Mouse (Mus musculus) midbrain, postnatal 0 days (tissue): Measurements from ENCODE around the gene Prf1. TPM values are rescaled to one million over a fixed set of nuclear protein-coding genes. Genes with fewer than 3 reads are reported as not detected.

Experiments used
- ATAC-seq: fragments of 200-750 bp; cut with Nextera tagmentation; 2 replicates; pipeline ENCODE4 v1.8.0; 2017; ENCODE audit warnings: moderate number of reproducible peaks, mild to moderate bottlenecking, moderate TSS enrichment, moderate library complexity; ENCODE audit not compliant: low FRiP score
- DNase-seq: peaks from one replicate; pipeline ENCODE4 v3.0.0-alpha.2; 2015; ENCODE audit warnings: low spot score
- H3K27ac ChIP-seq: fragments of 300-500 bp; sonication (generic); 2 replicates; pipeline ENCODE4 v1.5.1; 2014; ENCODE audit warnings: low read depth, mild to moderate bottlenecking, low read length, mixed read lengths
- H3K27me3 ChIP-seq: fragments of 300-500 bp; sonication (generic); 2 replicates; pipeline ENCODE4 v1.6.1; 2014; ENCODE audit warnings: low read length, control low read depth, mixed read lengths; ENCODE audit not compliant: insufficient read depth
- H3K36me3 ChIP-seq: fragments of 300-500 bp; sonication (generic); 2 replicates; pipeline ENCODE4 v1.6.1; 2014; ENCODE audit warnings: low read length, control low read depth, mixed read lengths; ENCODE audit not compliant: insufficient read depth
- H3K4me1 ChIP-seq: fragments of 300-500 bp; sonication (generic); 2 replicates; pipeline ENCODE4 v1.6.1; 2014; ENCODE audit warnings: mild to moderate bottlenecking, control low read depth, antibody characterized with exemption, low read length, mixed read lengths; ENCODE audit not compliant: insufficient read depth
- H3K4me2 ChIP-seq: fragments of 300-500 bp; sonication (generic); 2 replicates; pipeline ENCODE4 v1.6.1; 2014; ENCODE audit warnings: low read depth, mild to moderate bottlenecking, low read length, mixed read lengths; ENCODE audit not compliant: poor library complexity, severe bottlenecking
- H3K4me3 ChIP-seq: fragments of 300-500 bp; sonication (generic); 2 replicates; pipeline ENCODE4 v1.5.1; 2014; ENCODE audit warnings: low read depth, mild to moderate bottlenecking, low read length, moderate library complexity
- H3K9ac ChIP-seq: fragments of 300-500 bp; sonication (generic); replicated peaks from 2 replicates; pipeline ENCODE4 v1.6.1; 2014; ENCODE audit warnings: mild to moderate bottlenecking, low read length, moderate library complexity, mixed read lengths; ENCODE audit not compliant: poor library complexity, severe bottlenecking
- H3K9me3 ChIP-seq: fragments of 300-500 bp; sonication (generic); 2 replicates; pipeline ENCODE4 v1.6.1; 2016; ENCODE audit warnings: low read length, control low read depth
- CTCF ChIP-seq: IDR thresholded peaks from 2 replicates; pipeline ENCODE4 v1.5.1; 2016; ENCODE audit warnings: antibody characterized with exemption, mild to moderate bottlenecking
- WGBS: fragments of 180-500 bp; shearing (Covaris S2); extraction: QIAGEN DNeasy Blood & Tissue Kit; methylation state at CpG from one replicate; pipeline ENCODE4 v1.1.7; 2014; 5-methylcytosine and 5-hydroxymethylcytosine counted together
- polyA plus RNA-seq: library from polyadenylated mRNA; unstranded; fragments of >200 nt; fragmentation: Nextera tagmentation; extraction: Ambion mirVana; gene quantifications from 2 replicates; pipeline ENCODE4 v1.2.1, GENCODE M21; 2015
- total RNA-seq: library from RNA; depleted of rRNA; stranded (reverse); fragments of >200 nt; gene quantifications from 2 replicates; pipeline ENCODE4 v1.2.3, GENCODE M21; 2014

Gene Prf1
- total and polyA plus RNA-seq, 2 experiments from 2014 or later: not detected

DNA sequence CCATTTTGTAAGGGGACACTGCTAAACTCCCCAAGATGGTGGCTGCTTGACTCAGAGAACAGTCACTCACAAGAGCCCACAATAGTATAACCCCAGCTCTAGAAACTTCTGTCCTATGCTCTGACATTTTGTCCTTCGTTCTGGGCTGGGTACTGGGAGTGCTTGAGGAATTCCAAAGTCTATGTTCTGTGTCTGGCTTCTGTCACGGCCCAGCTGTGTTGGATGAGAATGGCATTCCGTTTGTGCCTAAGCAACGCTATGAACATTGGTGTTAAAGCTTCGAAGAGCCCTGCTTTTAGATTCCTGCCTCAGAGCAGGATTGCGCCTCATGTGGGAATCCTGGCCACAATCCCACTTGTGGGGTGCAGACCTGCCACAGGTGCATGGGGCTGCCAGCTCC lies 14.5 kb downstream of the Prf1 start:
- no peak overlapping the region for H3K9ac ChIP-seq
- no peak overlapping the region for H3K4me2 ChIP-seq
- no peak for ATAC-seq
- no peaks in the 10 kb centered on the region for H3K4me1 ChIP-seq
- H3K27me3 ChIP-seq: no peaks in the 10 kb centered on the region
- no peaks in the 10 kb centered on the region for H3K36me3 ChIP-seq
- no peak overlapping the region for H3K27ac ChIP-seq
- no peaks in the 10 kb centered on the region for H3K9me3 ChIP-seq
- 85% methylated on average over 6 of the region's 6 CpGs for WGBS
- no peak for DNase-seq
- no peak overlapping the region for H3K4me3 ChIP-seq
- no peak for TF ChIP-seq CTCF

GRCm38 (mm10) chr10:61312754-61313153 lies 15.1 kb downstream of the Prf1 start:
- Histone ChIP-seq H3K4me3 (no peak overlapping the region), H3K27ac (no peak overlapping the region), H3K36me3 (no peaks in the 10 kb centered on the region), H3K9me3 (no peaks in the 10 kb centered on the region), H3K4me2 (no peak overlapping the region), H3K4me1 (no peaks in the 10 kb centered on the region), H3K9ac (no peak overlapping the region), H3K27me3 (no peaks in the 10 kb centered on the region)
- no peak for TF ChIP-seq CTCF
- DNase-seq: no peak
- 72% methylated on average over 7 of the region's 7 CpGs for WGBS
- ATAC-seq: no peak

- Histone ChIP-seq H3K4me1 (no peaks in the 10 kb centered on the region), H3K4me2 (no peak overlapping the region), H3K9ac (no peak overlapping the region), H3K27me3 (no peaks in the 10 kb centered on the region), H3K9me3 (no peaks in the 10 kb centered on the region), H3K27ac (no peak overlapping the region), H3K4me3 (no peak overlapping the region), H3K36me3 (no peaks in the 10 kb centered on the region)
- TF ChIP-seq CTCF: no peak
- ATAC-seq: no peak
- no peak for DNase-seq
- WGBS: 80% methylated on average over 7 of the region's 7 CpGs
Observed at GRCm38 (mm10) chr10:61313750-61314149, 16.1 kb downstream of the Prf1 start.

- 30% methylated on average over 9 of the region's 9 CpGs for WGBS
- DNase-seq: no peak
- TF ChIP-seq CTCF: no peak
- Histone ChIP-seq H3K4me3 (no peak overlapping the region), H3K4me1 (no peaks in the 10 kb centered on the region), H3K27me3 (no peaks in the 10 kb centered on the region), H3K4me2 (no peak overlapping the region), H3K36me3 (0 out of 2 replicates have a peak, but pooled peaks cover 3% of the 10 kb centered on the region), H3K27ac (no peak overlapping the region), H3K9ac (no peak overlapping the region), H3K9me3 (no peaks in the 10 kb centered on the region)
- ATAC-seq: no peak
Observed at GRCm38 (mm10) chr10:61315324-61315880, 17.8 kb downstream of the Prf1 start.

DNA sequence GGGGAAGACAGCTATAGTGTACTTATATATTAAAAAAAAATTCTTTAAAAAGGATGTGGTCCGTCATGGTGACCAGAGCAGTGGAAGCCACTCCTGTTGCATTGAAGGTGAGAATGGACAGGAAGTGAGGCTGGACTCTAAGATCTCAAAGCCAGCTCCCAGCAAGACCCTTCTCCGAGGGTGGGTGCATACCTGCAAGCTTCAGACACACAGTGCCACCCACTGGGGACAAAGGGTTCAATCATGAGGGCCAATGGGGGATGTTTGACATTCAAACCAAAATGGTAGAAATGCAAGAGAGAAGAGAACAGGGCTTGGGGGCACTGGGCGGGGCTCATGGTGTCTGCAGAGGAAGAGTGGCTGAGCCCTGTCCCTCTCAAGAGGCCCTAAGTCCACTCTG lies 20.9 kb downstream of the Prf1 start:
- no peaks in the 10 kb centered on the region for H3K4me1 ChIP-seq
- no peak for ATAC-seq
- H3K27ac ChIP-seq: no peak overlapping the region
- H3K4me2 ChIP-seq: no peak overlapping the region
- H3K9me3 ChIP-seq: no peaks in the 10 kb centered on the region
- peaks cover 20% of the 10 kb centered on the region; the same call in 1 of the 2 replicates for H3K36me3 ChIP-seq
- H3K9ac ChIP-seq: no peak overlapping the region
- H3K4me3 ChIP-seq: no peak overlapping the region
- peak; percentile 25 for TF ChIP-seq CTCF
- WGBS: 91% methylated on average over 3 of the region's 3 CpGs
- H3K27me3 ChIP-seq: no peaks in the 10 kb centered on the region
- DNase-seq: no peak

GRCm38 (mm10) chr10:61324717-61325116 lies 27.1 kb downstream of the Prf1 start:
- ATAC-seq: no peak
- 71% methylated on average over 8 of the region's 8 CpGs for WGBS
- no peak for TF ChIP-seq CTCF
- Histone ChIP-seq H3K36me3 (peaks cover 20% of the 10 kb centered on the region; the same call in 1 of the 2 replicates), H3K4me2 (no peak overlapping the region), H3K9me3 (no peaks in the 10 kb centered on the region), H3K27me3 (no peaks in the 10 kb centered on the region), H3K9ac (no peak overlapping the region), H3K27ac (no peak overlapping the region), H3K4me3 (no peak overlapping the region), H3K4me1 (no peaks in the 10 kb centered on the region)
- DNase-seq: no peak
